Mouse (Mus musculus) 3134 (cell line): ENCODE data around the gene Prr15l.

Source experiments
- DNase-seq: peaks from one replicate; pipeline ENCODE4 v3.0.0-alpha.2; 2011; ENCODE audit warnings: low spot score; ENCODE audit not compliant: insufficient read length; ENCODE audit errors: extremely low read depth

Gene Prr15l

GRCm38 (mm10) chr11:96917415-96917814 lies 10.5 kb upstream of the Prr15l start:
- no peak for DNase-seq

GRCm38 (mm10) chr11:96919003-96919402 lies 8.9 kb upstream of the Prr15l start:
- peak; percentile 75 for DNase-seq

- no peak for DNase-seq
Observed at GRCm38 (mm10) chr11:96924861-96925260, 3.0 kb upstream of the Prr15l start.

DNA sequence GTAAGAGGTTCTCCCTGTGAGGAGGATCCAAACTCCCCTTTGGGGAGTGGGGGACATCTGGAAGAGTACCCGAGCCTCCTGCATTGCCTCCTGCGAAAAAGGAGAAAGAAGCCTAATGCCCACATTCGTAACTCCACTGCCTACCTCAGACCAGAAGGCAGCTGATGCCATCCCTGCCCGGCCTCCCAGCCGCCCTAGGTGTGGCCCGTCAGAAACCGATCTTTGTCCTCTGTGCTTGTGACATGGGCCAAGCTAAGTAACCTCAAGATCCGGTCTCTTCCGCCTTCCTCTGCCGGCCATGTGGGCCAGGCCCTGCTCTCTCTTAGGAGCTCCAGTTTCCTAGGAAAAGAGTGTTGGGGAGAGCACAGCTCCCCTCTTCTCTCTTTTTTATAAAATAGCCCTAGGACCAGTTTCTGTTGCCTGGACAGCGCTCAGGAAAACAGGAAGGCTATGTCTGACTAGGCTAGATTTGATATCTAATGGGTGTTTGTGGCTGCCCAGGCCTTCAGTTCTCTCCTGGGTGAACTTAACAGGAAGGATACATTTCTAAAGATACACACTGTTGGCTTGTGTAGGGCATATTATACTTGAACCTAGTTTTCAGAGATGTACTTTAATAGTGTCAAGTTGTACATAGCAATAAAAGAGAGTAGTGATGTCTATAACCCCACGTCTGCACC lies 2.3 kb upstream of the Prr15l start:
- DNase-seq = no peak

DNA sequence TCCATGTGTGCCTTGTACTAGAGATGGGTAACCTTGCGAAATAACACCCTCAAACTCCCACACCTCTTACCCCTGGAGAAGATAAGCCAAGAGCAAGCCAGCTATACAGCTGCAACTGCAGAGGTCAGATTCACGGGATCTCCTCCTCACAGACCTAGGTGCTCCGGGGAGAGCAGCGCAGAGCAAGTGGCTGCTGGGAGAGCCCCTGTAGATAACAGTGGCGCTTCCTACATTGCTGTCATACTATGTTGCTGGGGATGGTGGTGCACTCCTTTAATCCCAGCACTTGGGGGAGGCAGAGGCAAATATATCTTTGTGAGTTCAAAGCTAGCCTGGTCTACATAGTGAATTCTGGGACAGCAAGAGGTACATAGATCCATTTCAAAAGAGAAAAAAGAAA lies 1.3 kb upstream of the Prr15l start:
- DNase-seq = no peak

- no peak for DNase-seq
Observed at GRCm38 (mm10) chr11:96928691-96929090, 787 bp downstream of the Prr15l start.

GRCm38 (mm10) chr11:96929096-96929765 lies 1.3 kb downstream of the Prr15l start:
- no peak for DNase-seq

- DNase-seq = no peak
Observed at GRCm38 (mm10) chr11:96929766-96930331, 1.9 kb downstream of the Prr15l start.

- DNase-seq = no peak
Observed at GRCm38 (mm10) chr11:96931327-96932062, 3.6 kb downstream of the Prr15l start.

GRCm38 (mm10) chr11:96933562-96934276 lies 5.8 kb downstream of the Prr15l start:
- DNase-seq = no peak

- no peak for DNase-seq
Observed at GRCm38 (mm10) chr11:96934921-96935356, 7.0 kb downstream of the Prr15l start.

DNA sequence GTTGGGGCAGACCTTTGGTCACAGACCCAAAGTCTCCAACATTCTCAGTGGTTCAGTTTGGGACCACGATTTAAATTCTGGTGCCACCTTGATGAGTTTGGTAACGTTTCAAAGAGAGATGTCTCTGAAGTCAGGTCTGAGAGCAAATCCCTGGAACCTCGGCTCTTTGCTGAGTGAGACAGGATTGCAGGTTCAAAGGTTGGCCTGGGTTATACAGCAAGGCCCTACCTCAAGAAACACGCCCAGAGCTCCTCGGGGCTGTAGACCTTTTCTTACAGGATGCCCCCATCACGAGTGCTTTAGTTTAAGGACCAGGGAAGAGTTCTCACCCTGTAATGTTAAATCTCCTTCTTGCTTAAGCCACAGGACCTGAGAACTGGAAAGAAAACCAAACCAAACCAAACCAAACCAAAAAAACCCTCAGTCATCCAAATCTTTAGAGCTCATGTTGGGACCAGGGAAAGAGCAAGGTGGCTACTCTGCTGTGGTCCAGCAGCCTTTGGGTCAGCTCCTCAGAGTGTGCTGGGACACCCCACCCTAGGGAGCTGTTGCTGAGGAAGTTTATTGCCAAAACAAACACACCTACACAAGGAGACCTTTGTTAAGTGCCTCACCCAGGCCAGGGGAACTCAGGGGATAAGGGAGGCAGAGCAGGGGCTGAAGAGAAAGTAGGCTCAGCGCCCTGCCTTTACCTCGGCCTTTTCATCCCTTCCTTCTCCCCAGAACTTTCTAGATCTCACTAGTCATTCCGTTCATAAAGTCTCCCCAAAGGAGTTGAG lies 8.2 kb downstream of the Prr15l start:
- no peak for DNase-seq

DNA sequence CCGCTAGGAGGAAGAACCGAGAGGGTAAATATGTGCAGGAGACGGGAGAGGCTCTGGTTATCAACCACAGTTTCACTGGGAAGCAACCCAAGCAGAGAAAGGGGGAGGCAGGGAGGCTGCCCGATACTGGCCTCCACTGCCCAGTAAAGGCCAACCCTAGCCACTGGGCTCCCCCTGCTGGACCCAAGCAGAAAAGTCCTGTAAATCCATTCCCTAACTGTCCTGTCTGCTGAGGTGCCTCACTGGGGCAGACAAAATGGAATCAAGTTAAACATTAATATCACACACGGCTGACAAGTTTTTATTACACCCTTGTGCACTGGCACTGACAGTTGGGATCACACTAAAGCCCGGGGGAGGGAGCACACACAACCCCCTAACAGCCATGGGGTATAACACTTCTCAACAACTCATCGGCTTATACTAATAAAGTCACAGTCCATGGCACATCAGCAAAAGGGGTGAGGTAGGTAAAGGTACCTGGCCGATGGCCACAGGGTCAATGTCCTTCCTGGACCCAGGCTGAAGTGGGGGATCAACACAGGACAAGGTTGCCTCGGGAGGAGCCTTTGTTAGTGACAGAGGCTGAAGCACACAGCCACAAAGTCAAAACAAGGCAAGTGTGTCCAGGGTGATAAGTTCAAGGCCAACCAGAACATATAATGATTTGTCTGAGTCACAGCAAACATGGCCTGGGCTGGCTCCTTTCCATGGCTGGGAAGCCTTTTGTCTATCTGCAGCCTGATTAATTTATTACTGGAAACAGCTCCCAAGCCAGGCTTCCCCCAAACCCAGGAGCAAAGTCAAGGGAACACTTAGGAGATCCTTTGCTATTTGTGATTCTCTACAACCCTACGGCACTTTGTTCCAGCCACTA lies 9.9 kb downstream of the Prr15l start:
- DNase-seq = peak; percentile 61

- no peak for DNase-seq
Observed at GRCm38 (mm10) chr11:96938426-96938800, 10.5 kb downstream of the Prr15l start.

- no peak for DNase-seq
Observed at GRCm38 (mm10) chr11:96940578-96941465, 12.9 kb downstream of the Prr15l start.

DNA sequence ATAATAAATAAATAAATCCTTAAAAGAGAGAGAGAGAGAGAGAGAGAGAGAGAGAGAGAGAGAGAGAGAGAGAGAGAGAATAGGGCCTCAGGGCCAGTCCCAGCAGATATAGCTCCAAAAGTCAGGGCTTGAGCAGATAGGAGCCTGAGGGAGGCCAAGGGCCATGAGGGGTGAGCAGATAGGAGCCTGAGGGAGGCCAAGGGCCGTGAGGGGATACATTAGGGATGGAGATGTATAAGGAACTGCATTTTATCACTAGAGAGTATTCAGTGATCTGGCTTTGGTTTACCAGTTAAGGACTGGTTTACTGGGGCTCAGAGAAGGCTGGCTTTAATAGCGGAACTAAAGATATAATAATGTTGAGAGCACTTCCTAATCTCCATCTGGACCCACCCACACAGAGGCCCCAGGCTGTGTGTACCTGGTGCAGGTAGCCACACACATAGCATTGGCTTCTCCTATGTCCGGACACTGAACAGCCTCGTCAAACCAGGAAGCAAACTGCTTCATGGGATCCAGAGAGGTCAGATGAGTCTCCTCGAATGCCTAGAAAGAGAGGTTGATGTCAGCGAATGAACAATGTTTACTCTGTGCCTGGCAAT lies 14.2 kb downstream of the Prr15l start:
- DNase-seq = no peak

GRCm38 (mm10) chr11:96943746-96944304 lies 15.9 kb downstream of the Prr15l start, which contains the start of gene Pnpo:
TSS of gene Pnpo (minus strand) at chr11:96943986.
- peak; percentile 92 for DNase-seq
